Mouse (Mus musculus) lung, embryonic 16.5 days (tissue): ENCODE data around the gene Ppp3r2. TPM values are rescaled to one million over a fixed set of nuclear protein-coding genes. Genes with fewer than 3 reads are reported as not detected.
A peak's percentile ranks its signal among the peaks of the same experiment; 100 is the strongest.

ENCODE experiments used
- ATAC-seq: fragments of 200-750 bp; cut with Nextera tagmentation; 2 replicates; pipeline ENCODE4 v1.8.0; 2017; ENCODE audit warnings: low read depth, mild to moderate bottlenecking, moderate library complexity
- H3K27ac ChIP-seq: fragments of 300-500 bp; sonication (generic); 2 replicates; pipeline ENCODE4 v1.5.1; 2014; ENCODE audit warnings: mild to moderate bottlenecking, control low read depth, low read length
- H3K27me3 ChIP-seq: fragments of 300-500 bp; sonication (generic); 2 replicates; pipeline ENCODE4 v1.6.1; 2014; ENCODE audit warnings: low read depth, low read length, mixed read lengths; ENCODE audit not compliant: control insufficient read depth, insufficient read depth
- H3K36me3 ChIP-seq: fragments of 300-500 bp; sonication (generic); 2 replicates; pipeline ENCODE4 v1.6.1; 2014; ENCODE audit warnings: low read length; ENCODE audit not compliant: control insufficient read depth, insufficient read depth
- H3K4me1 ChIP-seq: fragments of 300-500 bp; sonication (generic); replicated peaks from 2 replicates; pipeline ENCODE4 v1.6.1; 2014; ENCODE audit warnings: low read length, mixed read lengths; ENCODE audit not compliant: control insufficient read depth, insufficient read depth
- H3K4me2 ChIP-seq: fragments of 300-500 bp; sonication (generic); 2 replicates; pipeline ENCODE4 v1.6.1; 2014; ENCODE audit warnings: low read depth, low read length, control low read depth
- H3K4me3 ChIP-seq: fragments of 300-500 bp; sonication (generic); 2 replicates; pipeline ENCODE4 v1.5.1; 2014; ENCODE audit warnings: mild to moderate bottlenecking, low read length, control low read depth
- H3K9ac ChIP-seq: fragments of 300-500 bp; sonication (generic); 2 replicates; pipeline ENCODE4 v1.6.1; 2014; ENCODE audit warnings: low read length, control low read depth
- H3K9me3 ChIP-seq: fragments of 300-500 bp; sonication (generic); 2 replicates; pipeline ENCODE4 v1.6.1; 2016; ENCODE audit warnings: low read length; ENCODE audit not compliant: control insufficient read depth
- WGBS: fragments of 180-500 bp; shearing (Covaris S2); extraction: QIAGEN DNeasy Blood & Tissue Kit; methylation state at CpG from one replicate; pipeline ENCODE4 v1.1.7; 2014; 5-methylcytosine and 5-hydroxymethylcytosine counted together
- polyA plus RNA-seq: library from polyadenylated mRNA; unstranded; fragments of >200 nt; fragmentation: Nextera tagmentation; extraction: Ambion mirVana; gene quantifications from 2 replicates; pipeline ENCODE4 v1.2.1, GENCODE M21; 2015

Ppp3r2 gene
- 0.06 TPM in 1 of 2 replicates, not detected in the other for polyA plus RNA-seq

GRCm38 (mm10) chr4:49681812-49682211 is at the start of gene Ppp3r2:
TSS of gene Ppp3r2 (minus strand) at chr4:49682024.
- ATAC-seq: no peak
- 76% methylated on average over 13 of the region's 13 CpGs for WGBS

GRCm38 (mm10) chr4:49729326-49729725 is 47.5 kb upstream of the Ppp3r2 start:
- no peak overlapping the region for H3K27ac ChIP-seq
- H3K4me1 ChIP-seq: no peaks in the 10 kb centered on the region
- ATAC-seq: no peak
- H3K4me2 ChIP-seq: no peak overlapping the region
- H3K4me3 ChIP-seq: no peak overlapping the region
- no peaks in the 10 kb centered on the region for H3K27me3 ChIP-seq
- H3K9ac ChIP-seq: no peak overlapping the region
- H3K36me3 ChIP-seq: no peaks in the 10 kb centered on the region
- WGBS: 72% methylated on average over 3 of the region's 3 CpGs
- no peaks in the 10 kb centered on the region for H3K9me3 ChIP-seq

More at GRCm38 (mm10) chr4:49681812-49682211, at the start of gene Ppp3r2:
- Histone ChIP-seq H3K4me3 (no peak within 1 kb of the TSS), H3K9me3 (no peaks in the 10 kb centered on the region), H3K9ac (no peak within 1 kb of the TSS), H3K27me3 (no peaks in the 10 kb centered on the region), H3K27ac (no peak within 1 kb of the TSS; the same call in 1 of the 2 replicates), H3K4me2 (no peak within 1 kb of the TSS), H3K4me1 (no peaks in the 10 kb centered on the region), H3K36me3 (no peaks in the 10 kb centered on the region)

GRCm38 (mm10) chr4:49723908-49724307 is 42.1 kb upstream of the Ppp3r2 start:
- Histone ChIP-seq H3K27ac (no peak overlapping the region), H3K4me2 (no peak overlapping the region), H3K4me3 (no peak overlapping the region), H3K9ac (no peak overlapping the region), H3K36me3 (no peaks in the 10 kb centered on the region), H3K27me3 (no peaks in the 10 kb centered on the region), H3K9me3 (no peaks in the 10 kb centered on the region), H3K4me1 (no peaks in the 10 kb centered on the region)
- no peak for ATAC-seq
- 91% methylated on average over 2 of the region's 2 CpGs for WGBS

- peak overlapping the region; percentile 16; the same call in 1 of the 2 replicates for H3K4me2 ChIP-seq
- no peaks in the 10 kb centered on the region for H3K9me3 ChIP-seq
- H3K4me1 ChIP-seq: no peaks in the 10 kb centered on the region
- H3K36me3 ChIP-seq: no peaks in the 10 kb centered on the region
- no peak overlapping the region for H3K9ac ChIP-seq
- H3K27me3 ChIP-seq: no peaks in the 10 kb centered on the region
- peak overlapping the region; percentile 36; the same call in 1 of the 2 replicates for H3K27ac ChIP-seq
- peak; percentile 38; the same call in 1 of the 2 replicates for ATAC-seq
- 26% methylated on average over 12 of the region's 12 CpGs for WGBS
- H3K4me3 ChIP-seq: no peak overlapping the region
Measured at GRCm38 (mm10) chr4:49691405-49692194, 9.8 kb upstream of the Ppp3r2 start.

- no peak overlapping the region for H3K9ac ChIP-seq
- H3K4me1 ChIP-seq: no peaks in the 10 kb centered on the region
- WGBS: 18% methylated on average over 9 of the region's 9 CpGs
- H3K36me3 ChIP-seq: no peaks in the 10 kb centered on the region
- no peak overlapping the region for H3K4me3 ChIP-seq
- no peaks in the 10 kb centered on the region for H3K27me3 ChIP-seq
- 0 out of 2 replicates have a peak, but pooled peaks have one; percentile 62 for ATAC-seq
- H3K4me2 ChIP-seq: no peak overlapping the region
- H3K27ac ChIP-seq: no peak overlapping the region
- no peaks in the 10 kb centered on the region for H3K9me3 ChIP-seq
Measured at GRCm38 (mm10) chr4:49688594-49689288, 6.9 kb upstream of the Ppp3r2 start.

- no peaks in the 10 kb centered on the region for H3K36me3 ChIP-seq
- 76% methylated on average over 11 of the region's 11 CpGs for WGBS
- H3K27ac ChIP-seq: peak overlapping the region; percentile 62
- H3K4me3 ChIP-seq: no peak overlapping the region
- no peak overlapping the region for H3K9ac ChIP-seq
- no peaks in the 10 kb centered on the region for H3K9me3 ChIP-seq
- H3K4me2 ChIP-seq: no peak overlapping the region
- ATAC-seq: peak; percentile 58
- H3K4me1 ChIP-seq: no peaks in the 10 kb centered on the region
- H3K27me3 ChIP-seq: no peaks in the 10 kb centered on the region
Measured at GRCm38 (mm10) chr4:49680171-49680875, 1.5 kb downstream of the Ppp3r2 start.

- Histone ChIP-seq H3K27ac (no peak overlapping the region), H3K4me2 (no peak overlapping the region), H3K4me1 (no peaks in the 10 kb centered on the region), H3K27me3 (no peaks in the 10 kb centered on the region), H3K9ac (no peak overlapping the region), H3K9me3 (no peaks in the 10 kb centered on the region), H3K4me3 (no peak overlapping the region), H3K36me3 (no peaks in the 10 kb centered on the region)
- 71% methylated on average over 7 of the region's 7 CpGs for WGBS
- ATAC-seq: no peak
Measured at GRCm38 (mm10) chr4:49676790-49677189, 5.0 kb downstream of the Ppp3r2 start.

- Histone ChIP-seq H3K4me1 (no peaks in the 10 kb centered on the region), H3K36me3 (no peaks in the 10 kb centered on the region), H3K4me2 (no peak overlapping the region), H3K27ac (peak overlapping the region; percentile 72), H3K9ac (no peak overlapping the region), H3K9me3 (no peaks in the 10 kb centered on the region), H3K27me3 (no peaks in the 10 kb centered on the region), H3K4me3 (no peak overlapping the region)
- ATAC-seq: peak; percentile 85
- WGBS: 52% methylated on average over 6 of the region's 6 CpGs
Measured at GRCm38 (mm10) chr4:49676071-49676470, 5.8 kb downstream of the Ppp3r2 start.

GRCm38 (mm10) chr4:49664850-49665249 is 17.0 kb downstream of the Ppp3r2 start:
- H3K36me3 ChIP-seq: peaks cover 4% of the 10 kb centered on the region; the same call in 1 of the 2 replicates
- no peaks in the 10 kb centered on the region for H3K9me3 ChIP-seq
- no peak for ATAC-seq
- H3K4me1 ChIP-seq: peaks cover 3% of the 10 kb centered on the region; the same call in 1 of the 2 replicates
- H3K27ac ChIP-seq: no peak overlapping the region
- no peaks in the 10 kb centered on the region for H3K27me3 ChIP-seq
- no peak overlapping the region for H3K4me2 ChIP-seq
- no peak overlapping the region for H3K9ac ChIP-seq
- no peak overlapping the region for H3K4me3 ChIP-seq
- whole genome bisulfite sequencing: 84% methylated on average over 5 of the region's 5 CpGs
